Mouse (Mus musculus): ENCODE data around the gene Luzp1. TPM values are rescaled to one million over a fixed set of nuclear protein-coding genes. Genes with fewer than 3 reads are reported as not detected.
A peak's percentile ranks its signal among the peaks of the same experiment; 100 is the strongest.

Luzp1 gene
- polyA plus RNA-seq, 1 experiment from 2014 or later = 137 TPM

DNA sequence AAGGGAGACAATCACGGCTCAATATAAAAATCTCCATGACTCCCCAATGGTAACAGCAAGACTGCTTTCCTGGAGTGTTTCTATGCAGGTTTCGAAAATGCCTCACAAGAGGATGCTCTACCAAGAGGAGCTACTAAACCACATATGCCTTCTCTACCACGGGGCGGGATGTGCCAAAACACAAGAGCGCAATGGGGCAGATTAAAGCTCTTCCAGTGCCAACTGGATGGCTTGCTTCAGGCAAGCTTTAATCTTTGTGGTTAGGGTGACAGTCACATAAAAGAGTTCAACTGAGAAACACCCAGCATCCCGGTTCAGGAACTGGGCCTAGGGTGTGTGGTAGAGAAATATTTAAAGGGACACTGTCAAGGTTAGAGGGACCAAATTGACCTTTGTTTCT is 93.2 kb downstream of the Luzp1 start:
- 94% methylated on average over 6 of the region's 6 CpGs for WGBS
- Histone ChIP-seq H3K36me3 (ENCODE audit: control insufficient read depth, insufficient read depth, low read length) (peaks cover 24% of the 10 kb centered on the region), H3K9me3 (ENCODE audit: control insufficient read depth, low read length) (no peaks in the 10 kb centered on the region), H3K27ac (replicated peaks; ENCODE audit: low read depth, low read length) (no peak overlapping the region), H3K27me3 (ENCODE audit: control insufficient read depth, insufficient read depth, low read length) (no peaks in the 10 kb centered on the region), H3K4me1 (ENCODE audit: control insufficient read depth, insufficient read depth, low read length) (no peaks in the 10 kb centered on the region), H3K4me3 (ENCODE audit: low read depth, low read length) (no peak overlapping the region), H3K4me2 (ENCODE audit: low read depth, severe bottlenecking) (no peak overlapping the region), H3K9ac (ENCODE audit: low read length) (no peak overlapping the region)
- ATAC-seq (ENCODE audit: insufficient number of reproducible peaks, low FRiP score, low TSS enrichment, low read depth) (no peak), DNase-seq (ENCODE audit: low spot score) (no peak)

- ATAC-seq (ENCODE audit: insufficient number of reproducible peaks, low FRiP score, low TSS enrichment, low read depth) (no peak), DNase-seq (ENCODE audit: low spot score) (peak; percentile 32)
- Histone ChIP-seq H3K9me3 (ENCODE audit: control insufficient read depth, low read length) (no peaks in the 10 kb centered on the region), H3K9ac (ENCODE audit: low read length) (no peak overlapping the region), H3K4me2 (ENCODE audit: low read depth, severe bottlenecking) (no peak overlapping the region), H3K36me3 (ENCODE audit: control insufficient read depth, insufficient read depth, low read length) (peaks cover 7% of the 10 kb centered on the region; the same call in 1 of the 2 replicates), H3K4me3 (ENCODE audit: low read depth, low read length) (no peak overlapping the region), H3K4me1 (ENCODE audit: control insufficient read depth, insufficient read depth, low read length) (no peaks in the 10 kb centered on the region), H3K27me3 (ENCODE audit: control insufficient read depth, insufficient read depth, low read length) (no peaks in the 10 kb centered on the region), H3K27ac (replicated peaks; ENCODE audit: low read depth, low read length) (no peak overlapping the region)
- 84% methylated on average over 3 of the region's 3 CpGs for WGBS
Observed at GRCm38 (mm10) chr4:136568629-136569028, 99.1 kb downstream of the Luzp1 start.

DNA sequence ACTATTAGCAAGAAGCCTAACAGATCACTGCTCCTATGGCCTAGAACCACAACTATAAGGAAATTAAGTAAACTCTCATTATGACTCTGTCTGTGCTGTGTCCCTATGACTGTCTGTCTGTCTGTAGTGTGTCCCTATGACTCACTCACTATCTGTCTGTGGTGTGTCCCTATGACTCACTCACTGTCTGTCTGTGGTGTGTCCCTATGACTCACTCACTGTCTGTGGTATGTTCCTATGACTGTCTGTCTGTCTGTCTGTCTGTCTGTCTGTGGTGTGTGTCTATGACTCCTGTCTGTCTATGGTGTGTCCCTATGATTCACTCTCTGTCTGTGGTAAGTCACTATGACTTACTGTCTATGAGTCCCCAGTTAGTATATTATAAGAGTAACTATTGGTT is 100.4 kb downstream of the Luzp1 start:
- H3K4me2 ChIP-seq (ENCODE audit: low read depth, severe bottlenecking) = no peak overlapping the region
- no peak for ATAC-seq (ENCODE audit: insufficient number of reproducible peaks, low FRiP score, low TSS enrichment, low read depth)
- H3K36me3 ChIP-seq (ENCODE audit: control insufficient read depth, insufficient read depth, low read length) = peaks cover 7% of the 10 kb centered on the region; the same call in 1 of the 2 replicates
- H3K27me3 ChIP-seq (ENCODE audit: control insufficient read depth, insufficient read depth, low read length) = no peaks in the 10 kb centered on the region
- no peak overlapping the region for H3K9ac ChIP-seq (ENCODE audit: low read length)
- no peak overlapping the region for H3K4me3 ChIP-seq (ENCODE audit: low read depth, low read length)
- H3K27ac ChIP-seq (replicated peaks; ENCODE audit: low read depth, low read length) = no peak overlapping the region
- no peaks in the 10 kb centered on the region for H3K4me1 ChIP-seq (ENCODE audit: control insufficient read depth, insufficient read depth, low read length)
- no peak for DNase-seq (ENCODE audit: low spot score)
- no peaks in the 10 kb centered on the region for H3K9me3 ChIP-seq (ENCODE audit: control insufficient read depth, low read length)

- DNase-seq (ENCODE audit: low spot score) (no peak), ATAC-seq (ENCODE audit: insufficient number of reproducible peaks, low FRiP score, low TSS enrichment, low read depth) (no peak)
- H3K27ac ChIP-seq (replicated peaks; ENCODE audit: low read depth, low read length) = no peak overlapping the region
- H3K9ac ChIP-seq (ENCODE audit: low read length) = no peak overlapping the region
- no peaks in the 10 kb centered on the region for H3K27me3 ChIP-seq (ENCODE audit: control insufficient read depth, insufficient read depth, low read length)
- no peak overlapping the region for H3K4me3 ChIP-seq (ENCODE audit: low read depth, low read length)
- 91% methylated on average over 3 of the region's 3 CpGs for WGBS
- H3K4me1 ChIP-seq (ENCODE audit: control insufficient read depth, insufficient read depth, low read length) = no peaks in the 10 kb centered on the region
- H3K4me2 ChIP-seq (ENCODE audit: low read depth, severe bottlenecking) = no peak overlapping the region
- no peaks in the 10 kb centered on the region for H3K9me3 ChIP-seq (ENCODE audit: control insufficient read depth, low read length)
- no peaks in the 10 kb centered on the region; the same call in 1 of the 2 replicates for H3K36me3 ChIP-seq (ENCODE audit: control insufficient read depth, insufficient read depth, low read length)
Observed at GRCm38 (mm10) chr4:136581885-136582284, 112.3 kb downstream of the Luzp1 start.

DNA sequence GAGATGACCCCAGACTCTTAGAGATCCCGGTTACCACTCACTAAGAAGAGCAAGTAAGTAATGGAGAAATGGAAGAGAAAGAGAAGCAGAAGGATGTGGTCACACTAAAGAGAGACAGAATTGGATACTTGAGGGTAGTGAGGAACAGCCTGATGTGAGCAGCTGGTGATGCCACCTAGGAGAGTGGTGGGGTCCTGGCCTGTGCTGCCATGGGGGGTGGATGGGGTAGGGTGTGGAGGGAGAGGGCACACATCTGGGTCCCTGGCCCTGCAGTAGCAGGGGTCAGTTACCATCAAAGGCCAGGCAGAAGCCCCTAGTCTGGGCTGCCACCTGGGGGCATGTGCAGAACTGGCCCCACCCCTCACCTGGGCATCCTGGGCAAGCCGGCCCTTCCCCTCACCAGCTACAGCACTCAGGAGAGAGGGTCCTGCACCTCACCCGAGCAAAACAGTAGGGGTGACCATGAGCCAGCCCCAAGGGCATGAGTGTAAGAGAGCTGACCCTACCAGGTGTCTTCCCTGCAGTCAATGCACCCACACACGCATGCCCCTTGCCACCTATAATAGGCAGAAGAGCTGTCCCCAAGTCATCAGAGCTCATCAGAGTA is 117.8 kb downstream of the Luzp1 start:
- Histone ChIP-seq H3K4me2 (ENCODE audit: low read depth, severe bottlenecking) (no peak overlapping the region), H3K9ac (ENCODE audit: low read length) (no peak overlapping the region), H3K4me1 (ENCODE audit: control insufficient read depth, insufficient read depth, low read length) (no peaks in the 10 kb centered on the region), H3K36me3 (ENCODE audit: control insufficient read depth, insufficient read depth, low read length) (no peaks in the 10 kb centered on the region), H3K4me3 (ENCODE audit: low read depth, low read length) (no peak overlapping the region), H3K27ac (replicated peaks; ENCODE audit: low read depth, low read length) (no peak overlapping the region), H3K27me3 (ENCODE audit: control insufficient read depth, insufficient read depth, low read length) (no peaks in the 10 kb centered on the region), H3K9me3 (ENCODE audit: control insufficient read depth, low read length) (no peaks in the 10 kb centered on the region)
- DNase-seq (ENCODE audit: low spot score) (no peak), ATAC-seq (ENCODE audit: insufficient number of reproducible peaks, low FRiP score, low TSS enrichment, low read depth) (no peak)
- WGBS = 83% methylated on average over 4 of the region's 4 CpGs

GRCm38 (mm10) chr4:136588003-136588402 is 118.4 kb downstream of the Luzp1 start:
- DNase-seq (ENCODE audit: low spot score) (no peak), ATAC-seq (ENCODE audit: insufficient number of reproducible peaks, low FRiP score, low TSS enrichment, low read depth) (no peak)
- H3K4me3 ChIP-seq (ENCODE audit: low read depth, low read length) = no peak overlapping the region
- H3K36me3 ChIP-seq (ENCODE audit: control insufficient read depth, insufficient read depth, low read length) = no peaks in the 10 kb centered on the region
- H3K4me2 ChIP-seq (ENCODE audit: low read depth, severe bottlenecking) = no peak overlapping the region
- no peaks in the 10 kb centered on the region for H3K27me3 ChIP-seq (ENCODE audit: control insufficient read depth, insufficient read depth, low read length)
- H3K9me3 ChIP-seq (ENCODE audit: control insufficient read depth, low read length) = no peaks in the 10 kb centered on the region
- no peaks in the 10 kb centered on the region for H3K4me1 ChIP-seq (ENCODE audit: control insufficient read depth, insufficient read depth, low read length)
- no peak overlapping the region for H3K9ac ChIP-seq (ENCODE audit: low read length)
- WGBS = 92% methylated on average over 4 of the region's 4 CpGs
- H3K27ac ChIP-seq (replicated peaks; ENCODE audit: low read depth, low read length) = no peak overlapping the region

GRCm38 (mm10) chr4:136592111-136592510 is 122.5 kb downstream of the Luzp1 start:
- ATAC-seq (ENCODE audit: insufficient number of reproducible peaks, low FRiP score, low TSS enrichment, low read depth) (no peak), DNase-seq (ENCODE audit: low spot score) (no peak)

GRCm38 (mm10) chr4:136594006-136594405 is 124.4 kb downstream of the Luzp1 start:
- ATAC-seq (ENCODE audit: insufficient number of reproducible peaks, low FRiP score, low TSS enrichment, low read depth) (no peak), DNase-seq (ENCODE audit: low spot score) (no peak)
- Histone ChIP-seq H3K9me3 (ENCODE audit: control insufficient read depth, low read length) (no peaks in the 10 kb centered on the region), H3K27ac (replicated peaks; ENCODE audit: low read depth, low read length) (no peak overlapping the region), H3K4me3 (ENCODE audit: low read depth, low read length) (no peak overlapping the region), H3K27me3 (ENCODE audit: control insufficient read depth, insufficient read depth, low read length) (no peaks in the 10 kb centered on the region), H3K4me2 (ENCODE audit: low read depth, severe bottlenecking) (no peak overlapping the region), H3K36me3 (ENCODE audit: control insufficient read depth, insufficient read depth, low read length) (no peaks in the 10 kb centered on the region), H3K9ac (ENCODE audit: low read length) (no peak overlapping the region), H3K4me1 (ENCODE audit: control insufficient read depth, insufficient read depth, low read length) (no peaks in the 10 kb centered on the region)
- WGBS = 88% methylated on average over 2 of the region's 2 CpGs

More at GRCm38 (mm10) chr4:136592111-136592510, 122.5 kb downstream of the Luzp1 start:
- WGBS = 55% methylated on average over 4 of the region's 4 CpGs
- Histone ChIP-seq H3K4me1 (ENCODE audit: control insufficient read depth, insufficient read depth, low read length) (no peaks in the 10 kb centered on the region), H3K9ac (ENCODE audit: low read length) (no peak overlapping the region), H3K4me2 (ENCODE audit: low read depth, severe bottlenecking) (no peak overlapping the region), H3K9me3 (ENCODE audit: control insufficient read depth, low read length) (no peaks in the 10 kb centered on the region), H3K27ac (replicated peaks; ENCODE audit: low read depth, low read length) (no peak overlapping the region), H3K27me3 (ENCODE audit: control insufficient read depth, insufficient read depth, low read length) (no peaks in the 10 kb centered on the region), H3K4me3 (ENCODE audit: low read depth, low read length) (no peak overlapping the region), H3K36me3 (ENCODE audit: control insufficient read depth, insufficient read depth, low read length) (no peaks in the 10 kb centered on the region)

GRCm38 (mm10) chr4:136595221-136595620 is 125.7 kb downstream of the Luzp1 start:
- DNase-seq (ENCODE audit: low spot score) (no peak), ATAC-seq (ENCODE audit: insufficient number of reproducible peaks, low FRiP score, low TSS enrichment, low read depth) (no peak)
- H3K27ac ChIP-seq (replicated peaks; ENCODE audit: low read depth, low read length) = no peak overlapping the region
- no peaks in the 10 kb centered on the region for H3K4me1 ChIP-seq (ENCODE audit: control insufficient read depth, insufficient read depth, low read length)
- no peak overlapping the region for H3K4me2 ChIP-seq (ENCODE audit: low read depth, severe bottlenecking)
- no peak overlapping the region for H3K9ac ChIP-seq (ENCODE audit: low read length)
- 91% methylated on average over 6 of the region's 6 CpGs for WGBS
- no peaks in the 10 kb centered on the region for H3K9me3 ChIP-seq (ENCODE audit: control insufficient read depth, low read length)
- no peaks in the 10 kb centered on the region for H3K27me3 ChIP-seq (ENCODE audit: control insufficient read depth, insufficient read depth, low read length)
- H3K4me3 ChIP-seq (ENCODE audit: low read depth, low read length) = no peak overlapping the region
- no peaks in the 10 kb centered on the region for H3K36me3 ChIP-seq (ENCODE audit: control insufficient read depth, insufficient read depth, low read length)

Data from limb, embryonic 11.5 days (tissue).